In the genomic region with DNA sequence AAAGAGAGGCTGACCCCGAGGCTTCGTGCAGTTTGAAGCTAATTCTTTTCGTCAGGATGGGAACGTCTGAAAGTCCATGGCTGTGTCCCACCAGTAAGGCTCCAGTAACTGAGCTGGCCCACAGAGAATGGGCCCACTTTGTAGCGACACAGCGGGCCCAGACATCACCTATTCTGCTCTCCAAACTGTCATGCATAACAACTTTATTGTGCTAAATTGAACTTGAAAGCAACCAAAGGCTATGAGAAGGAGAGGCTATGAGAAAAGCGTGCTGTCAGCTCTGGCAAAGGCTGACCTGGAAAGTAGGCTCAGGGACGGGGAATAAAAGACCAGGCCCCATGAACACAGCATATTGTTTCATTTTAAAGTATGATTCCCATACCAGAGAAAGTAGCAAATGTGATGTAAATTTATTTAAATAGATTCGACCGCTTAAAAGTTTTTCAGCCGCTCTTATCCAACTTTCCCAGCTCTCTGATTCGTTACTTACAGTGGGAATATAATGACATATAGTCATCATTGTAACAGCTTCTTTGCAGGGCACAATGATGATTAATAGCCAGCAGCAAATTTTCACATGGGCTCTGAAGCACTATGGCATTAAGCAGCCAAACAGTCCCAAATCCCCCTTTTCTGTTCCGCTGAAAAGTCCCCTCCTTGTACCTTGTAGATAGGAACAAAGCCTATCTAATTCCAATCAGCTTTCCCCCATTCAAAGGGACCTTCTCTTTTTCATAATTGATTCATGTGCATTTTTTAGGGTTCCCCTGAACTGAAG, we compare ENCODE assay signal across 14 mouse cellular contexts.
DNase-seq lines count a peak whose midpoint lies in the region; ATAC-seq lines count a peak whose summit lies in the region.
"Had no signal": no experiment of that assay in that cellular context is flagged by ENCODE, and none has a peak within 500 bp of the region (broad histone marks: within the 10 kb centered on the region; RNA-seq: fewer than 3 reads in every experiment).

No protein-coding gene starts in this region.

- peaks cover 64% of the 10 kb centered on the region for H3K4me1 ChIP-seq in forebrain, embryonic 10.5 days
- peaks cover 13% of the 10 kb centered on the region; the same call in 1 of the 2 replicates for H3K4me1 ChIP-seq in hindbrain, embryonic 13.5 days (replicated peaks)
- peaks cover 13% of the 10 kb centered on the region for H3K4me1 ChIP-seq in midbrain, embryonic 16.5 days (ENCODE audit: control insufficient read depth, insufficient read depth, low read length)
- H3K4me1 ChIP-seq: kidney, embryonic 15.5 days had no signal

- H3K9me3 ChIP-seq in forebrain, embryonic 10.5 days, result no peaks in the 10 kb centered on the region
- H3K9me3 ChIP-seq in hindbrain, embryonic 13.5 days, result no peaks in the 10 kb centered on the region
- H3K9me3 ChIP-seq in midbrain, embryonic 16.5 days (replicated peaks; ENCODE audit: control insufficient read depth, low read length, poor library complexity, severe bottlenecking), result no peaks in the 10 kb centered on the region
- H3K9me3 ChIP-seq: kidney, embryonic 15.5 days had no signal

- no peak overlapping the region; the same call in 1 of the 2 replicates for H3K4me3 ChIP-seq in forebrain, embryonic 10.5 days
- no peak overlapping the region for H3K4me3 ChIP-seq in hindbrain, embryonic 13.5 days
- H3K4me3 ChIP-seq in midbrain, embryonic 16.5 days (ENCODE audit: low read depth, low read length), result no peak overlapping the region
- H3K4me3 ChIP-seq: kidney, embryonic 15.5 days; myocyte had no signal

- H3K36me3 ChIP-seq in forebrain, embryonic 10.5 days (replicated peaks), result no peaks in the 10 kb centered on the region
- H3K36me3 ChIP-seq in hindbrain, embryonic 13.5 days, result no peaks in the 10 kb centered on the region
- H3K36me3 ChIP-seq in midbrain, embryonic 16.5 days (ENCODE audit: control insufficient read depth, insufficient read depth, low read length), result no peaks in the 10 kb centered on the region
- H3K36me3 ChIP-seq: kidney, embryonic 15.5 days had no signal

- intact Hi-C loops in gastrocnemius, postnatal 14 days (cut with DNase I; ENCODE audit: low total_unique reads), result no loop called here

- no peaks in the 10 kb centered on the region for H3K27me3 ChIP-seq in forebrain, embryonic 10.5 days (ENCODE audit: poor library complexity, severe bottlenecking)
- H3K27me3 ChIP-seq in hindbrain, embryonic 13.5 days, result no peaks in the 10 kb centered on the region
- no peaks in the 10 kb centered on the region for H3K27me3 ChIP-seq in midbrain, embryonic 16.5 days (ENCODE audit: control insufficient read depth, insufficient read depth, low read depth, low read length)
- H3K27me3 ChIP-seq: kidney, embryonic 15.5 days had no signal

- WGBS in forebrain, embryonic 10.5 days, result 33% methylated on average over 13 of the region's 13 CpGs
- WGBS in hindbrain, embryonic 13.5 days, result 19% methylated on average over 13 of the region's 13 CpGs
- WGBS in midbrain, embryonic 16.5 days, result 14% methylated on average over 13 of the region's 13 CpGs

- H3K9ac ChIP-seq in hindbrain, embryonic 13.5 days, result no peak overlapping the region
- H3K9ac ChIP-seq in midbrain, embryonic 16.5 days (ENCODE audit: low read depth, low read length), result peak overlapping the region; percentile 23; the same call in 1 of the 2 replicates
- H3K9ac ChIP-seq: kidney, embryonic 15.5 days; liver, postnatal 0 days had no signal

- peak overlapping the region; percentile 86 for H3K27ac ChIP-seq in forebrain, embryonic 10.5 days
- peak overlapping the region; percentile 69 for H3K27ac ChIP-seq in hindbrain, embryonic 13.5 days
- peak overlapping the region; percentile 58 for H3K27ac ChIP-seq in midbrain, embryonic 16.5 days (ENCODE audit: low read length)
- H3K27ac ChIP-seq: kidney, embryonic 15.5 days had no signal

- ATAC-seq in hindbrain, embryonic 13.5 days (ENCODE audit: low FRiP score), result peak; percentile 85
- peak; percentile 85 for ATAC-seq in midbrain, embryonic 16.5 days
- no peak for ATAC-seq in inflammation-experienced regulatory T-cells, adult 6 months
- ATAC-seq: liver, postnatal 0 days had no signal

- peak; percentile 52 to 65 for DNase-seq in cerebellum, postnatal 10 days
- DNase-seq in cerebellum, adult 11 months, result no peak
- peak; percentile 55 for DNase-seq in forebrain, embryonic 10.5 days (ENCODE audit: extremely low spot score, low spot score)
- DNase-seq in liver, result no peak
- no peak for DNase-seq in gastrocnemius, postnatal 14 days
- DNase-seq: heart, postnatal 10 days; liver, postnatal 0 days; lung, postnatal 4 days; right cerebral cortex, adult 18-20 months had no signal

- no peak overlapping the region for H3K4me2 ChIP-seq in hindbrain, embryonic 13.5 days
- peak overlapping the region; percentile 23 for H3K4me2 ChIP-seq in midbrain, embryonic 16.5 days (ENCODE audit: low read length)
- H3K4me2 ChIP-seq: kidney, embryonic 15.5 days had no signal

Comparison
In these comparisons a context has a peak if more than half of its experiments do, and no peak if none do; other contexts are left out.
1. DNase-seq: peak in cerebellum, postnatal 10 days (2 of 2) and forebrain, embryonic 10.5 days (single experiment); none in cerebellum, adult 11 months (single experiment), liver (single experiment) and gastrocnemius, postnatal 14 days (single experiment).
2. Peak in every context shown above with its lines, with median percentiles within 50 percentile points of each other: H3K27ac ChIP-seq.